Mouse (Mus musculus): ENCODE results near the gene Mxd1. TPM values are rescaled to one million over a fixed set of nuclear protein-coding genes. Genes with fewer than 3 reads are reported as not detected.

Gene Mxd1
- total RNA-seq, 2 experiments from 2014 or later = 18.6 to 19.0 TPM

- DNase-seq (ENCODE audit: low spot score in 2 of 2) = no peak
Measured at GRCm38 (mm10) chr6:86605260-86605659, 63.7 kb downstream of the Mxd1 start.

GRCm38 (mm10) chr6:86599951-86600414 is 69.0 kb downstream of the Mxd1 start:
- DNase-seq (ENCODE audit: low spot score in 2 of 2) = no peak

GRCm38 (mm10) chr6:86599197-86599596 is 69.8 kb downstream of the Mxd1 start:
- DNase-seq (ENCODE audit: low spot score in 2 of 2) = peak; percentile 61 to 87

GRCm38 (mm10) chr6:86598742-86599193 is 70.2 kb downstream of the Mxd1 start:
- no peak for DNase-seq (ENCODE audit: low spot score in 2 of 2)

Other genes with a start within 250 kb of the Mxd1 start
- 1 to 10 TPM in 1 of 2 experiments, under 1 TPM in 1; 0.84 to 2.8 TPM for gene Gm44790, start 242.5 kb downstream of the Mxd1 start, total RNA-seq (2021)
- 10 to 100 TPM; 17.5 to 17.8 TPM for gene C87436, start 230.8 kb downstream of the Mxd1 start, total RNA-seq (2021)
- 100 to 1,000 TPM; 197 to 204 TPM for gene Pcbp1, start 142.8 kb downstream of the Mxd1 start, total RNA-seq (2021)
- gene Asprv1, start 41.0 kb downstream of the Mxd1 start, total RNA-seq (2021) = 1 to 10 TPM; 1.2 to 1.8 TPM
- gene Snrnp27, start 15.4 kb upstream of the Mxd1 start, total RNA-seq (2021) = 10 to 100 TPM; 64.8 to 65.2 TPM
- 10 to 100 TPM; 24.7 to 28.5 TPM for gene Gmcl1, start 64.2 kb upstream of the Mxd1 start, total RNA-seq (2021)
- gene Anxa4, start 124.4 kb upstream of the Mxd1 start, total RNA-seq (2021) = 1 to 10 TPM; 6.7 to 7.2 TPM
- 100 to 1,000 TPM; 414 to 457 TPM for gene Aak1, start 180.4 kb upstream of the Mxd1 start, total RNA-seq (2021)

Data from layer of hippocampus, adult 18-20 months (tissue).